Mouse (Mus musculus) stomach, postnatal 0 days (tissue): ENCODE measurements at regions not wholly inside any gene's neighbourhood (a gene's known extent, or its start where the extent isn't known, plus 50 kb on each side); places are given as distances from the start of the nearest gene placed in this dataset.

Experiments
- ATAC-seq: fragments of 200-750 bp; cut with Nextera tagmentation; 2 replicates; pipeline ENCODE4 v1.8.0; 2017; ENCODE audit not compliant: low FRiP score, low TSS enrichment
- DNase-seq: peaks from one replicate; pipeline ENCODE4 v3.0.0-alpha.2; 2016; ENCODE audit warnings: low spot score
- H3K27ac ChIP-seq: fragments of 300-500 bp; sonication (generic); replicated peaks from 2 replicates; pipeline ENCODE4 v1.5.1; 2014; ENCODE audit warnings: mild to moderate bottlenecking, control low read depth
- H3K27me3 ChIP-seq: fragments of 300-500 bp; sonication (generic); 2 replicates; pipeline ENCODE4 v1.6.1; 2014; ENCODE audit warnings: low read length; ENCODE audit not compliant: control insufficient read depth, insufficient read depth
- H3K36me3 ChIP-seq: fragments of 300-500 bp; sonication (generic); 2 replicates; pipeline ENCODE4 v1.6.1; 2014; ENCODE audit warnings: low read length, mixed read lengths; ENCODE audit not compliant: control insufficient read depth, insufficient read depth
- H3K4me1 ChIP-seq: fragments of 300-500 bp; sonication (generic); replicated peaks from 2 replicates; pipeline ENCODE4 v1.6.1; 2014; ENCODE audit warnings: antibody characterized with exemption; ENCODE audit not compliant: control insufficient read depth, insufficient read depth
- H3K4me2 ChIP-seq: fragments of 300-500 bp; sonication (generic); replicated peaks from 2 replicates; pipeline ENCODE4 v1.6.1; 2014; ENCODE audit warnings: low read depth, mild to moderate bottlenecking, control low read depth, moderate library complexity
- H3K4me3 ChIP-seq: fragments of 300-500 bp; sonication (generic); 2 replicates; pipeline ENCODE4 v1.5.1; 2014; ENCODE audit warnings: low read depth, low read length, control low read depth
- H3K9ac ChIP-seq: fragments of 300-500 bp; sonication (generic); 2 replicates; pipeline ENCODE4 v1.6.1; 2014; ENCODE audit warnings: mild to moderate bottlenecking, low read length, control low read depth, mixed read lengths
- H3K9me3 ChIP-seq: fragments of 300-500 bp; sonication (generic); 2 replicates; pipeline ENCODE4 v1.6.1; 2016; ENCODE audit warnings: low read length; ENCODE audit not compliant: control insufficient read depth
- CTCF ChIP-seq: IDR thresholded peaks from 2 replicates; pipeline ENCODE4 v1.5.1; 2016; ENCODE audit warnings: antibody characterized with exemption, low read depth, mild to moderate bottlenecking, moderate library complexity
- EP300 ChIP-seq: optimal IDR thresholded peaks from 2 replicates; pipeline ENCODE3; 2016; ENCODE audit warnings: antibody characterized with exemption
- WGBS: fragments of 180-500 bp; shearing (Covaris S2); extraction: QIAGEN DNeasy Blood & Tissue Kit; methylation state at CpG from one replicate; pipeline ENCODE4 v1.1.7; 2014; 5-methylcytosine and 5-hydroxymethylcytosine counted together

GRCm38 (mm10) chr10:19078047-19078446 is 62.6 kb upstream of the Tnfaip3 start:
- TF ChIP-seq EP300 (no peak), CTCF (no peak)
- DNase-seq, result no peak
- H3K36me3 ChIP-seq, result no peaks in the 10 kb centered on the region
- no peaks in the 10 kb centered on the region for H3K9me3 ChIP-seq
- no peaks in the 10 kb centered on the region for H3K27me3 ChIP-seq
- ATAC-seq, result no peak
- H3K9ac ChIP-seq, result no peak overlapping the region
- no peak overlapping the region for H3K4me2 ChIP-seq
- H3K4me3 ChIP-seq, result no peak overlapping the region
- WGBS, result 78% methylated on average over 4 of the region's 4 CpGs
- H3K27ac ChIP-seq, result no peak overlapping the region
- H3K4me1 ChIP-seq, result no peaks in the 10 kb centered on the region

DNA sequence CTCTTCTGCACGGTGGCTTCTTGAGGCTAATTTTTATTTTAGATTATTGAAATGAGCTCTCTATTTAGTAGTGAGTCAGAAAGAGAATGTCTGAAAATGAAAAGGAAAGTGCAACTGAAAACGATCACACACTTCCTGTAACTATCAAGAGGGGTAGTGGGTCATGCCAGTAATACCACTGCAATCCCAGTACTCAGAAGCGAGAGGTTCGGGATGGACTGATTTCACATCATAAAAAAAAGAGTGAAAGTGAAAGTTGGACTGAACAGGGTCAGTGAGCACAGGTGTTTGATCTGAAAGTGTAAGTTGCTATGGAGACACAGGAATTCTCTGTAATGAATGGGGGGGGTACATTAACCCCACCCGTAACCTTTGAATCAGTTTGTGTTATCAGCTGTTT is 52.9 kb upstream of the Tnfaip3 start:
- WGBS, result 71% methylated on average over 5 of the region's 5 CpGs
- H3K4me1 ChIP-seq, result no peaks in the 10 kb centered on the region
- DNase-seq (no peak), ATAC-seq (no peak)
- no peak overlapping the region for H3K9ac ChIP-seq
- no peaks in the 10 kb centered on the region for H3K9me3 ChIP-seq
- no peaks in the 10 kb centered on the region for H3K27me3 ChIP-seq
- no peak overlapping the region for H3K4me2 ChIP-seq
- TF ChIP-seq EP300 (no peak), CTCF (no peak)
- H3K4me3 ChIP-seq, result no peak overlapping the region
- no peaks in the 10 kb centered on the region for H3K36me3 ChIP-seq
- H3K27ac ChIP-seq, result no peak overlapping the region

GRCm38 (mm10) chr10:19067623-19068022 is 52.2 kb upstream of the Tnfaip3 start:
- Histone ChIP-seq H3K4me2 (no peak overlapping the region), H3K9ac (no peak overlapping the region), H3K27ac (no peak overlapping the region), H3K36me3 (no peaks in the 10 kb centered on the region), H3K4me3 (no peak overlapping the region), H3K4me1 (no peaks in the 10 kb centered on the region), H3K9me3 (no peaks in the 10 kb centered on the region), H3K27me3 (no peaks in the 10 kb centered on the region)
- no peak for DNase-seq
- no peak for ATAC-seq
- 76% methylated on average over 3 of the region's 3 CpGs for WGBS
- TF ChIP-seq EP300 (no peak), CTCF (no peak)

DNA sequence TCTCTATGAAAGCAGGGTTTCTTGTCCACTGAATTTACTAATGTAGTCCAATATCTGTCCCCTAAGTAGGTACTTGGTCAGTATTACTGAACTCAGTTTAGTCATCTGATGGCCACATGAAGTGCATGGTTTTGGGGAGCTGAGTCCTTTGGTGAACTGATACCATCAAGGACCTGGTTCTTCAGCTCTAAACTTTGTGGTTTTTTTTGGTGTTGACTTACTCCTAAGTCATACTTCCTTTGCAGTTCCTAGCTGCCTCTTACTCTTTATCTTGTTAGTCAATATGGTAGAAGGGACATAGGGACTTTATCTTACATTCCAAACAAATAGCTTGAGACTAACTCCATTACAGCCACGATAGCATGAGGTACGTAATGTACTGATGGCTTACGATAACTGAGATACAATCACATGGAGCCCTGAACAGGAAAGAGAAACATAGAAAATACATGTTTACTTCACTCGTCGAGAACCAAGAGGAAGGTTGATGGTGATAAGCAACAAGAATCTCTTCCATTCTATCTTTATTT is 51.4 kb upstream of the Tnfaip3 start:
- DNase-seq, result no peak
- H3K4me2 ChIP-seq, result no peak overlapping the region

More for the DNA sequence above, 51.4 kb upstream of the Tnfaip3 start:
- Histone ChIP-seq H3K9ac (no peak overlapping the region), H3K36me3 (no peaks in the 10 kb centered on the region), H3K4me3 (no peak overlapping the region), H3K4me1 (no peaks in the 10 kb centered on the region), H3K27me3 (no peaks in the 10 kb centered on the region), H3K27ac (no peak overlapping the region), H3K9me3 (no peaks in the 10 kb centered on the region)
- WGBS, result 77% methylated on average over 5 of the region's 5 CpGs
- ATAC-seq, result no peak
- TF ChIP-seq CTCF (no peak), EP300 (no peak)
